Mouse (Mus musculus) megakaryocyte-erythroid progenitor cell, adult 5-6 weeks (primary cell): Measurements from ENCODE around the gene Pi16. TPM values are rescaled to one million over a fixed set of nuclear protein-coding genes. Genes with fewer than 3 reads are reported as not detected.
A peak's percentile ranks its signal among the peaks of the same experiment; 100 is the strongest.
"Not testable (repeated sequence)": the region's sequence is repeated elsewhere in the genome, so short reads cannot be mapped to it uniquely, and the experiment has no call there.

Experiments used
- ATAC-seq: replicated peaks from 2 replicates; pipeline ENCODE4 v1.8.0; 2016; ENCODE audit warnings: mild to moderate bottlenecking, inconsistent platforms; ENCODE audit not compliant: severe bottlenecking, poor library complexity, low FRiP score, low TSS enrichment
- total RNA-seq, 2 experiments: library from RNA; stranded (forward) in 1 of 2; stranded (reverse) in 1 of 2; fragments of 200-1000, 215-1000 nt in 1 of 2; fragments of >200 nt in 1 of 2; fragmentation: Nextera tagmentation in 1 of 2; gene quantifications; 2 replicates each; pipeline ENCODE4 v1.2.3; 2014 to 2017

Pi16 gene
- total RNA-seq, 2 experiments from 2014 or later = not detected

- peak; percentile 99 for ATAC-seq
These were observed 30.3 kb downstream of the Pi16 start, which contains the start of gene Mtch1 for GRCm38 (mm10) chr17:29347645-29348256. Gene Mtch1, minus strand, starts transcription at chr17:29347934.

DNA sequence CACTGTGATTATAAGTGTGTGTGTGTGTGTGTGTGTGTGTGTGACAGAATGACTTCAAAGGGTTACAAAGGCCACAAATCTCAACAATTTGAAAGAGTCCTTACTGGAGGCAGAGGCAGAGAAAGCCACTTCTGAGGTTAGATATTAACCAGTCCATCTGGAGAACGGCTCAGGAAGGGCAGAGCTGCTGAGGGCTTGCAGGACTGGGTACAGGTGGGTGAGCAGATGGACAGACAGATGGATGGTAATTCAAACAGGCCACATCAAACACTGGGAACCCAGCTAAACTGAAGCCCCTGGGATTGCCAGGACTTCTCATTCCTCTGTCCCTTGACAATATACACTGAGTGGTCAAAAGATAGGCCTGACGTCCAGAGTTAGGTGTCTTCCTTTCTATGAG, 31.5 kb downstream of the Pi16 start:
- ATAC-seq = no peak

DNA sequence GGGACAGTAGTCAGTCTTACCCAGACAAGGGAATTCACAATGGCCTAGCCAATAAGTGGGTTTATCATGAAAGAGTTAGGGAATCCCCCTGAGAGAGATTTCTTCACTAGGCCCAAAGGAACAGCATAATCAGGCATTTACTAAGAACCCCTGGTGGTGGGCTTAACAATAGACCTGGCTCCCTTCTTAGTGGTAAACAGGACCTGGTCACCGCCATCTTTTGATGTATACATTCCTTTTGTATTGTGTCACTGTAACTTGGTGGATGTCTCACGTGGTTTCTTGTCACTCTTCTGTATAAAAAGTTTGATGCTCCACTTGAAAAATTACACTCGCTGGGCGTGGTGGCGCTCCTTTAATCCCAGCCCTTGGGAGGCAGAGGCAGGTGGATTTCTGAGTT, 33.6 kb downstream of the Pi16 start:
- not testable (repeated sequence) for ATAC-seq

DNA sequence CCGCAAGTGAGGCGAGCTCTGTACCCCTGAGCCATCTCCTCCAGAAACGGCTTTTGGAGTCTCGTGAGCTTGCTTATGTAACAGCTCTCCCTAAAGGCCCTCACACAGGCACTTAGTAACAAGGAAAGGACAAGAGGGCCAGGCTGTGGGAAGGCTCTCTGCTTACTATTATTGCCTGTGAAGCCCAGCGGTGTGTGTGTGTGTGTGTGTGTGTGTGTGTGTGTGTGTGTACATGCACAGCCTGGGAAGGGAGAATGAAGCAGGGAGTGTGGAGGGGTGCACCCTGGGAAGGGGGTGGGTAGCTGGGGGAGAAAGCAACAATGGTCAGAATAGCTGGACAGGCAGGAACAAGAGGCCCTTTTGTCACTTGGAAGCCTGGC, 38.0 kb downstream of the Pi16 start:
- ATAC-seq = no peak

DNA sequence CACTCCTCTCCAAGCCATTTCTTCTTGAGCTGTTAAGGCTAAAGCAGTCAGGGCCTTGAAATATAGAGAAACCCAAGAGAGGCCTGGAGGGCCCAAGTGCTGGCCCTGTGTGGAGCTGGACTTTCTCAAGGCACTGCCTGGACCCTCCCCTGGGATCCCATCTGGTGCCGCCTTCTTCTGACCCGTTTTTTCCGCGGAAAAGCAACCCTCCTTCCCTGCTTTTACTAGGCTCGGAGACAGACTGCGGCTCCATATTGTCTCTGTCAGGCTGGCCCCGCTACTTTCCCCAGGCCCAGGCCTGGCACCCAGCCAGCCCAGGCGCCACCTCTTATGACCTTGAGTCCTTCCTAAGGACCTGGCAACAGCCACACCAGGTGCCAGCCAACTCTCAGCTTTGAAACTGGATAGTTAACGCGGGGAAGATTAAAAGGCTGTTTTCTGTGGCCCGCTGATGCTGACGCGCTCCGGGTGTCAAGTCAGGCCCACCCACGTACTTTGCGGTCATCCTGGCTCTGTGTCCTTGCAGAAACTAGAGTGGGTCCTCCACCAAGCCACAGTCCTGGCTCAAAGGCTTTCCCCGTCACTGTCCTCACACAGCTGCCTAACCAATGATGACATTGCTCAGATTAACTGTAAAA, 38.5 kb downstream of the Pi16 start:
- no peak for ATAC-seq

- no peak for ATAC-seq
These were observed 39.0 kb downstream of the Pi16 start for GRCm38 (mm10) chr17:29356479-29356856.

DNA sequence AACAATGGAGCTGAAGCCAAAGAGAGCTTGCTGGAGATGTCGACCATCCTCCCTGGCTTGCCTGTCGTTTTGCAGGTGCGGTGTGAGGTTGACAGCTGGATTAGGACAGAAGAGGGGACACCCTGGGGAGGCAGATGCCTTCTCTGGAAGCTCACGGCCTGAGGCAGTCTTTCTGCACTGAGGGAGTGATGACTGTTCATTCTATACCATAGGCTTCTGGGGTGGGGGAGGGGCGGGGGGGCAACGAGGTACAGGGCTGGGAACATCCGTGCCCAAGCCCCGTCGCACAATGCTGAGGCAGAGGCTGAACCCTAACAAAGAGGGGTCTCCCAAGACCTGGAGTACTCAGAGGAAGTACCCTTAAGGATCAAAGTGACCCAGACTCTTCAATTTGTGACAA, 39.4 kb downstream of the Pi16 start:
- no peak for ATAC-seq

GRCm38 (mm10) chr17:29358928-29359327, 41.4 kb downstream of the Pi16 start:
- no peak for ATAC-seq

DNA sequence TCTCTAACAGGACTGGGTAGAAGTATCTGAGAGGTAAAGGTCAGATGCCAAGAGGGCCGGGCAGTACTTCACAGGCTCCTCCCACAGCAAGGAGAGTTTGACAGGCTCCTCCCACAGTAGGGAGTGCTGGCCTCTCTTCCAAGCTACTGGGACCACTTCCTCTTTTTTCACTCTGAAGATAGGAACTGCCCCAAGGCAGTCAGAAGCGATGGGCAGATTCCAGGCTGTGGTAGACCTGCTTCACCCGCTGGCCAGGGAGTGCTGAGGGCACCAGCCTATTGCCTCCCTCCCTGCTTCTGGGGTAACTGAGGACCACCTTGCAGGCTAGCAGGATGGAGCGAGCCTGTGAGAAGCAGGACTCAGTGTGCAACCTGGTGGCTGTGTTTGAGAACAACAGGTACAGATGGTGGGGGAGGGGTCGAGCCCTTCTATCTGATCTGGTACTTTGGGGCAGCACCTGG, 43.3 kb downstream of the Pi16 start, which contains the start of gene Fgd2:
Gene Fgd2, plus strand, starts transcription at position 154 of the 461 bp plus-strand sequence.
- ATAC-seq = peak; percentile 46

GRCm38 (mm10) chr17:29361982-29362691, 44.7 kb downstream of the Pi16 start:
- peak; percentile 47 for ATAC-seq

DNA sequence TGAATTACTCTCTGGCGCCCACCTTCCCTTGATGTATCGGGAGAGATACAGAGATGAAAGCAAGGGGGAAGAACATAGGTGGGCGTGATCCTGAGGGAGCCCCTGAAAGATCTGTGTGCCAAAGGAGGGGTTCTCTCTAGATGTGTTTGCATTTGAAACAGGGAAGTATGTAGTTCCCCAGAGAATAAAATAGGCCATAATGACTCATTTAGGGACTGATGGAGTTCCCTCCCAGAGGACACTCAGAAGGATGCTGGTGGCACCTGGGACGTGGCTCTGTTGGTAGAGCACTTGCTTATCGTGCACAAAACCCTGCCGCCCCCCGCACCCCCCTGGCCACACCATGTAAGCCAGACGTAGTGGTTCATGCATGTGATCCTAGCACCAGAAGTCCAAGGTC, 45.6 kb downstream of the Pi16 start:
- ATAC-seq = no peak

- no peak for ATAC-seq
These were observed 47.7 kb downstream of the Pi16 start for GRCm38 (mm10) chr17:29365105-29365621.

DNA sequence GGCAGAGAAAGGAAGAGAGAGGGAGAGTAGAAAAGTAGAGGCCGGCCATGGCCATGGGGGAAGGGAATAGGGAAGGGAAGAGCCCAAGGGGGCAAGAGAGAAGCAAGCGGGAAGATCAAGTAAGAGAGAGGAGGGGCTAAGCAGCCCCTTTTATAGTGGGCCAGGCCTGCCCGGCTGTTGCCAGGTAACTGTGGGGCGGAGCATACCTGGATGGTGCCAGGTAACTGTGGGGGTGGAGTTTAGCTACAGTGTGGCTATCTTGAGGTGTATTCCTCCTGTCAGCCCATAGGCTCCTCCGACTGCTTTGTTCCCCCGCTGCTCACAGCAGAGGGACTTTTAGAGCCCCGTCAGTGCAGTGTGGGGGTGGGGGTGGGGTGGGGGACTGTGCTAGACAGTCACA, 51.2 kb downstream of the Pi16 start:
- no peak for ATAC-seq

GRCm38 (mm10) chr17:29370984-29371723, 53.7 kb downstream of the Pi16 start:
- ATAC-seq = peak; percentile 82

- ATAC-seq = no peak
These were observed 58.4 kb downstream of the Pi16 start for GRCm38 (mm10) chr17:29375871-29376270.

DNA sequence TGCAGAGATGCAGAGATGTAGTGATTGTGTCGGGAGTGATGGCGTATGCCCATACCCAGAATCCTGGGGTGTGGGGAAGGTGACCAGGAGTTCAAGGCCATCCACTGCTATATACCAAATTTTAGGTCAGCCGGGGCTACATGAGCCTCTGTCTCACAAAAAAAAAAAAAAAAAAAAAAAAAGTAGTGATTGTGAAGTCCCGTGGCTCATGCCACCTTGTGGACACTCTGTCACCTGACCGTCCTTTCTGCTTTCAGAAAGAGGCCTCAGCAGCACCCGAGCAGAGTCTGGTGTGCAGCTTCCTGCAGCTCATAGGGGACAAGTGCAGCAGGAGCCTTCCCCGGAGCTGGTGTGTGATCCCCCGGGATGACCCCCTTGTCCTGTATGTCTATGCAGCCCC, 60.6 kb downstream of the Pi16 start:
- ATAC-seq = no peak
